Mouse (Mus musculus) myocyte (in vitro differentiated cells): ENCODE results near the gene Plxdc1.

ENCODE experiments used
- CEBPB ChIP-seq: IDR thresholded peaks from 2 replicates; pipeline ENCODE4 v1.6.1; 2011; ENCODE audit warnings: mild to moderate bottlenecking, moderate library complexity; ENCODE audit not compliant: poor library complexity, insufficient read depth, severe bottlenecking
- E2F4 ChIP-seq: IDR thresholded peaks from one replicate; pipeline ENCODE4 v1.6.1; 2011; ENCODE audit warnings: mild to moderate bottlenecking, control low read depth, moderate library complexity; ENCODE audit not compliant: insufficient read depth
- MYOG ChIP-seq, 3 experiments: IDR thresholded peaks; one replicate each; pipeline ENCODE4 v1.6.1; 2011; ENCODE audit warnings: control low read depth in 2 of 3, low read depth in 2 of 3, mild to moderate bottlenecking in 2 of 3; ENCODE audit not compliant: insufficient read length in 2 of 3, control insufficient read depth in 1 of 3, insufficient read depth in 1 of 3
- POLR2A ChIP-seq: IDR thresholded peaks from one replicate; pipeline ENCODE4 v1.6.1; 2011; ENCODE audit warnings: low read depth, mild to moderate bottlenecking, control low read depth, moderate library complexity; ENCODE audit not compliant: insufficient read length
- POLR2AphosphoS2 ChIP-seq: IDR thresholded peaks from one replicate; pipeline ENCODE4 v1.6.1; 2011; ENCODE audit warnings: low read depth, control low read depth; ENCODE audit not compliant: insufficient read length
- REST ChIP-seq: IDR thresholded peaks from one replicate; pipeline ENCODE4 v1.6.1; 2011; ENCODE audit warnings: mild to moderate bottlenecking, control low read depth, moderate library complexity; ENCODE audit not compliant: insufficient read depth, insufficient read length
- SRF ChIP-seq: IDR thresholded peaks from one replicate; pipeline ENCODE4 v1.6.1; 2011; ENCODE audit warnings: low read depth; ENCODE audit not compliant: control insufficient read depth, insufficient read length
- USF1 ChIP-seq: IDR thresholded peaks from one replicate; pipeline ENCODE4 v1.6.1; 2011; ENCODE audit warnings: low read depth, mild to moderate bottlenecking, control low read depth, moderate library complexity

GRCm38 (mm10) chr11:97960907-97961306 is 25.3 kb downstream of the Plxdc1 start:
- TF ChIP-seq POLR2A (no peak), USF1 (no peak), MYOG (IDR thresholded peaks at IDR 0.05; ENCODE audit: control insufficient read depth in 1 of 3, insufficient read depth in 1 of 3, insufficient read length in 2 of 3, low read depth in 2 of 3) (no peak), REST (no peak), POLR2AphosphoS2 (no peak), E2F4 (no peak), CEBPB (no peak), SRF (no peak)
